Mouse (Mus musculus) brain, embryonic 14.5 days (tissue): ENCODE results near the gene Cop1. TPM values are rescaled to one million over a fixed set of nuclear protein-coding genes. Genes with fewer than 3 reads are reported as not detected.

Experiments
- DNase-seq: peaks from one replicate; pipeline ENCODE4 v3.0.0-alpha.2; 2011; ENCODE audit warnings: low read depth
- CTCF ChIP-seq: fragments of 200-500 bp; IDR thresholded peaks from 2 replicates; pipeline ENCODE4 v1.5.1; 2012; ENCODE audit warnings: inconsistent platforms, mild to moderate bottlenecking, moderate library complexity, borderline replicate concordance; ENCODE audit not compliant: insufficient read depth, insufficient read length; ENCODE audit errors: extremely low read depth
- POLR2A ChIP-seq: fragments of 200-500 bp; IDR thresholded peaks from 2 replicates; pipeline ENCODE4 v1.6.1; 2012; ENCODE audit warnings: mild to moderate bottlenecking, inconsistent platforms, borderline replicate concordance; ENCODE audit not compliant: poor library complexity, insufficient read depth, insufficient read length, severe bottlenecking; ENCODE audit errors: extremely low read depth
- polyA plus RNA-seq: library from polyadenylated mRNA; depleted of rRNA; stranded (reverse); fragments of >200 nt; gene quantifications from 2 replicates; pipeline ENCODE4 v1.2.3, GENCODE M21; 2012; rRNA removed

Gene Cop1
- polyA plus RNA-seq = 130 and 133 TPM in 2 replicates

DNA sequence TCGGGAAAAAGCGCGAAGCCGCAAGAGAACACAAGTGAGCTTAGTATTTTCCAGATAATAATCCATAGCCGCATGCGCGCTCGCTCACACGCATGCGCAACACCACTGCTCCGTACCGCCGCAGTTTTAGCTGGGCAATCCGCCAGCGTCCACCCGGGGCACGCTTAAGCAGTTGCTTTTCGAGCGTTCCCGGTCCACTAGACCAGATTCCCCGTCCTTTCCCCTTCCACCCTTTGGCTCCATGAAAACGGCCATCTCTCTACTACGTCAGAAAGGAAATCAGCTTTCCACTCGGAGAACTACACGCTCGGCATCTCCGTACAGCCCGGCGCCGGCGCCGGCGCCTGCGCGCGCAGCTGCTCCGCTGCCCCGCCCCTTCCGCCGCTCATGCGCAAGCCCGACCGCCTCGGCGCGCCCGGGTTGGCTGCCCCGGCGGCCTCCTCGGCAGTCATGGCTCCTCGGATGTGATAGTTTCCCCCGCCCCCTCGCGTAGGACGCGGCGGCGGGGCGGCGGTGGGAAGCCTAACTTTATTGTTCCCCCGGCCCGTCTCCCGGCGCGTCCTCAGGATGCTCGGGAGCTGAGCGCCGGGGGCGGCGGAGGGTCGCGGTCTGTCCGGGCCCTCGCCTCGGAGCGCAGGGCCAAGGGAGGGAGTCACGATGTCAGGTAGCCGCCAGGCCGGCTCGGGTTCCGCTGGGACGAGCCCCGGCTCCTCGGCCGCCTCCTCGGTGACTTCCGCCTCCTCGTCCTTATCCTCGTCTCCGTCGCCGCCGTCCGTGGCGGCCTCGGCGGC is at the start of gene Cop1:
Gene Cop1, plus strand, starts transcription at position 540 of the 791 bp plus-strand sequence.
- TF ChIP-seq POLR2A = peak; percentile 99
- DNase-seq = peak; percentile 98

DNA sequence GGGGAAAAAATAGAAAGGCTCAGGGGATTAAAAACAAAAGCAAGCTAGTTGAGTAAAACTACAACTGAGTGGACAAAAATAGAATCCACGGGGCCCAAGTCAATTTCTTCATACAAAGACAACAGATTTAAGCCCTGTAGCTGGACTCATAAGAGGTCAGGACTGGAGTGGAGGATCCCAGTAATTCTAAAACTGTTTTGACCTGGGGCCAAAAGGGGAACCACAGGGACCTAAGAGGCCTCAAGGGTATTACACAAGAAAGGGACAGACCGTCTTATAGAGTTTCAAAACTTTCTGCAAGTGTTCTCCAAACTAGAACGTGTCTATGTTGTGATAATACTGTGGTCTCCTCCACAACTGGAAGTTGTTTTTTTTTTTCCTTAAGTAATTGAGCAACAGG is 45.4 kb upstream of the Cop1 start:
- DNase-seq = no peak
- no peak for TF ChIP-seq POLR2A
- no peak for TF ChIP-seq CTCF

DNA sequence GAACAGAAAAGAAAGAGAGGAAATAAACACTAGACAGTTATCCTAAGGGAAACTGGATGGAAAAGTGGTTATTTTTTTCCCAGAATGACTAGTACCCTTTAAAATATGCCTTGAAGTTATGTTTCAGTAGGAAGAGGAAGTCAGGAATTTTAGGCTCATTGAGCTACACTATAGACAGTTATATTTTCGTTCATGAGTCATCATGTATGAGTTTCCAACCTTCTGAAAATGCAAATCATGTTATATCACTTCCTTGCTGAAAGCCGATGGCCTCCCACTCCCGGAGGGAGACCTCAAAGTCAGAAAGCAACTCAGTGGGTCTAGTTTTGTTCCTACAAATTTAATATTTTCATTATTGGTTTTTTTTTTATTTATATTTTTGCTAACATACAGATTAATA is 33.5 kb upstream of the Cop1 start:
- DNase-seq = no peak
- TF ChIP-seq POLR2A (no peak), CTCF (no peak)

DNA sequence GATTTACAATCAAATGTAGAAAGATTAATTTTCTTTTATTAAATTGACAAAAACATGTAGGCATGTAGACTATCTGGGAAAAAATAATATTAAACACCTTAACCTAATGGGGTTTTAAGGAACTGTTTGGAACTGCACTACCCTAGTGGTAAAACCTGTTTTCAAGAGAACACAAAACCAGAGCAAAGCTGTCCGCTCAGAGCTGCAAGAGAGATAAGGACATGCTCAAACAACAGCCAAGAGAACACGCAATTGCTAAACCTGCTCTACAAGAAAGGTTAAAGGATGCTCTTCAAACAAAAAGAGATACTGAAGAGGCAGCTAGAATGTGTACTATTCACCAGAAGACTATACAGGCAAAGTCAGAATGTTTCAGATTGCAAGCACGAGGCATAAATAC is 32.5 kb upstream of the Cop1 start:
- TF ChIP-seq POLR2A (no peak), CTCF (no peak)
- no peak for DNase-seq

DNA sequence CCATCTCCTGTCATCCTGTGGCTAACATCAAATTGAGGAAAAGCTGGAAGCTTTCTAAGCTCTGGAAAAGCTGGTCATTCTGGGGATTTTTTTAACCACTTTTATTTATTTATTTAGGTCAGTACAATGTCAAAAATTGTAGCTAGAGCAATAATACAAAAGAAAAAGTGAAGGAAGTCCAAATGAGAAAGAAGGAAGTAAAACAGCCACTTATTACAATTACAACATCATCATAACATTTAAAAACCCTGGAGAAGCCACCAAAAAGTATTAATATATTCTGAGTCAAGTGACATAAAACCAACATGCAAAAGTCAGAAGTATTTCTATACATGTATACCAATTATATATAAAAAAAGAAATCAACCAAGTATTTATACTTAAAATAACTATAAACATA is 30.9 kb upstream of the Cop1 start:
- no peak for TF ChIP-seq POLR2A
- no peak for TF ChIP-seq CTCF
- no peak for DNase-seq

DNA sequence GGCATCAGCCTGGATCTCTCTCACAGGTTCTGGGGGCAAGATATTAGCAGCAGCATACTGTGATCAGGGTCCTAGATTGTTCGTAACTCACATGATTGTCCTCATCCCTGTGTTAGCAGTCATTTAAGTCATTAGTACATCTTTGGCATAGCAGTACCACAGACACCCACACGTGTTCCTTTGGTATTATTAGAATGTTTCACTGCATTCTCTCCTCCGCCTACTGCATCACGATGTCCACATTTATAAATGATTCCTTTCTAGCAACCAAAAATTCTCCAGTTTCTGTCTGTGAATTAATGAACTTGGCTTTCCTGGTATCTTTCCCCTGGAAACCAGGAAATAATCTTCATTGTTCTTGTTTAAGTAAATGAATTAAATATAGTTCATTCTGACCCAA is 20.4 kb upstream of the Cop1 start:
- DNase-seq = no peak

DNA sequence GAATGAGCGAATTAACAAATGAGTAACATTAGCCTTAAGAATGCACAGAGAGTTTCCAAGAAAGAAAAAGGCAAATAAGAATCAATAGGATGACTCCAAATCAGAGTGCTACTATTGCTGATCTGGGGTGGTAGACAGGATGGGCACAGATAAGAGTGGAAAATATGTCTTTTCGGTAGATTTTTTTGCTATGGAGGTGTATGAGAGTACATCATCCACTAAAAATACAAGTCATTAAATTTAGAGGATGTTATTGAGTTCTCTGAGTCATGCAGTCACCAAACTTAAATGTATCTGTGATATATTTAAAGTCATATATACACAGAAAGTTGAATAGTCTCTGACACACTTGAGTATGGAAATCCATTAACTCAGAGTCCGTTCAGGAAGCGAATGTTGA is 14.7 kb upstream of the Cop1 start:
- no peak for DNase-seq

More for the DNA sequence above, 20.4 kb upstream of the Cop1 start:
- no peak for TF ChIP-seq CTCF
- no peak for TF ChIP-seq POLR2A

DNA sequence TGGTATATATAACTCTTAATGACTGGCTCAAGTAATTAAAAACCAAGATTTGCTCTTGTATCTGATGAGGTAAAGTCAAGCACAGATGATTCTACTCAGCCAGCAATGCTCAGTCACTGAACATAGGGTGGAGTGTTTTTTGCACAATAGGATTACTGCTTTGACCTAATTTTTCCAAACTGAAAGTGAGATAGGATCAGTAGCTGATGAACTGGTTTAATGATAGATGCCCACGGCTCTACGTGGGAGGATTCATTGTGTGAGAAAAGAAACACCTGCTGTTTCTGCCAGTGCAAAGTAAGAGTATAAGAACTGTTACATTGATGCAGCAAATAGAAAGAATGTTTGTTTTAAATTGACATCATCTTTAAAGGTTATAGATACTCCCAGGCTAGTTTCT is 10.1 kb upstream of the Cop1 start:
- no peak for DNase-seq
- TF ChIP-seq CTCF (no peak), POLR2A (no peak)

More for the DNA sequence above, 14.7 kb upstream of the Cop1 start:
- TF ChIP-seq CTCF (no peak), POLR2A (no peak)

DNA sequence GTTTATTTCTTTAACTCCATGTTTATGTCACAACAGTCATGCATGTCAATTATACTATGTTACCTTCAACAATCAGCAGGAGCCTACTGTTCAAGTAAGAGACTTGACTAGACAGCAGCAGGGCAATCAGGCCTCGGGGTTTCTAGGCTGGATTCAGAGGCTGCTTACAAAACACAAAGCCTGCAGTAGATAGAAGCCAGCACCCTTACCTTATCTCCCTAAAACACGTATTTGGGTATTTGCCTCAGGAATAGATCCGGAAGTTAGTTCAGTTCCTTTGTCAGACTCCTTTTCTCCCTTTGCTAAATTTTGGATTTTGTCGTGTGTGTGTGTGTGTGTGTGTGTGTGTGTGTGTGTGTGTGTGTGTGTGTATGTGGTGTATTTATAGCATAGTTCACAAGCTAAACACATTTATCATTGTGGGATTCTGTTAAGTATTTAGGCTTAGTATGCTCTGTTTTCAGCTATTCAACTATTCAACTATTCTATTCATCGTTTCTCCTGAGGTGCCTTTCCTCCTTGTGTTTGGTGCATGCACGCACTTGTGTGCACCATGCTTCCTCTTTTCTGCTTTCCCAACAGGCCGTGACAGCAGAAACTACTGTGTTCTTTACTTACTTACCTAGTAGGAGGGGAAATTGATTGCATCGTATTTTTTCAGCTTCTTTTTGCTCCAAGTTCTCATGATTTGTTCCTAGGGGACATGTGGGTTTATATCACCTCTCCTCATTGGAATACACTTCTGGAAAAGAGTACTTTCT is 6.9 kb upstream of the Cop1 start:
- TF ChIP-seq CTCF (no peak), POLR2A (no peak)
- DNase-seq = no peak

DNA sequence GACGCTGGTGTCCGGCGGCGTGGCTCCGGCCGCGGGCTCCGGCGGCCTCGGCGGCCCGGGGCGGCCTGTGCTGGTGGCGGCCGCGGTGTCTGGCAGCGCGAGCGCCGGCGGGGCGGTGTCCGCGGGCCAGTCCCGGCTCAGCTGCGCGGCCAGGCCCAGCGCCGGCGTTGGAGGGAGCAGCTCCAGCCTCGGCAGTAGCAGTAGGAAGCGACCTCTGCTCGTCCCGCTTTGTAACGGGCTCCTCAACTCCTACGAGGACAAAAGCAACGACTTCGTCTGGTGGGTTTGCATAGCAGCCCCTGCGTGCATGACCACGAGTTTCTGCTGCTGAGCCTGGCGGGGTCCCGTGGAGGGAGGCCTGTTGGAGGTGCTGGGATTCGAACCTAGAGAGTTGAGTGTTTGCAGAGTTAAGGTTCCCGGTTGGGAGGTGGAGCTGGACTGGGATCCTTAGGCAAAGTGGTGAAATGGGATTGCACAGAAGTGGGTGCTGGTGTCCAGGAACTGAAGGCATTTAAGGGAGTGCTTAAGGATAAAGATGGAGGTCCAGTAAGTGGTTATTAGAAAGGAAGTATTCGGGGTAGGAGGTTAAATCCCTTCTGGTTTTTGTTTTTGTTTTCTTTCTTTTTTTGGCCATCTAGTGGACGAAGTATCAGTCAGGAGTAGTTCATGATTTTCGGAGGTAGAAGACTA is 597 bp downstream of the Cop1 start:
- peak; percentile 58 for DNase-seq

DNA sequence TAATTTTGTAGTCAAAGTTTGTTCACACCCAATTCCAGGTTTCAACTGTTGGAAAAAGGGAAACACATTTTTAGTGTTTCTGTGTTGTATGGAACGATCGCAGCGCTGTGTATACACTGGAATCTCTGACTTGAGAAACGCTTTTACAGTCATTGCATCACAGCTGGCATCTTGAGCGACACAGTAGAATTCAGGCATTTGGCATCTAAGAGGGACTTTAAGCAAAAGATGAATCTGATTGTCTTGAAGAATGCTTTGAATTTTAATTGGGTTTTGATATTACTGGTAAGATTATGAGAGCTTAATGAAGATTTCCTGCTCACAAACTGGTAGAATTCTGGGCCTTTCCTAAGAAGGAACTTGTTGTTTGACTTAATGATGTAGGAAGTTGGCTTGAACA is 1.3 kb downstream of the Cop1 start:
- TF ChIP-seq POLR2A (no peak), CTCF (no peak)
- peak; percentile 31 for DNase-seq

DNA sequence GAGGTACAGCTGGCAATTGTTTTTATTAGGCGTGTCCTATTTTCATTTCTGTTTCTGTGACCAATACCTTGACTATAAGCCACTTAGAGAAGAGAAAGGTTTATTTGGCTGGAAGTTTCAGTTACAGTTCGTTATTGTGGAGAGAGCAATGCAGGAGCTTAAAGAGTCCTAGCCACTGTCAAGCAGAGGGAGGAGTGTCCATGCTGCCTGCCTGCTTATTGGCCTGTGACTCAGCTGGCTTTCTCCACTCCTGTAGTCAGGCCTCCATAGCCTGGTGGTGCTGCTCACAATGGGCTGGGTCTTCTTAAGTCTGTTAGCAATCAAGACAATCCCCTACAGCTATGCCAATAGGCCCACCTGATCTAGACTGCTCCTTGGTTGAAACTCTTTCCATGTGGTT is 2.4 kb downstream of the Cop1 start:
- peak; percentile 2 for DNase-seq

DNA sequence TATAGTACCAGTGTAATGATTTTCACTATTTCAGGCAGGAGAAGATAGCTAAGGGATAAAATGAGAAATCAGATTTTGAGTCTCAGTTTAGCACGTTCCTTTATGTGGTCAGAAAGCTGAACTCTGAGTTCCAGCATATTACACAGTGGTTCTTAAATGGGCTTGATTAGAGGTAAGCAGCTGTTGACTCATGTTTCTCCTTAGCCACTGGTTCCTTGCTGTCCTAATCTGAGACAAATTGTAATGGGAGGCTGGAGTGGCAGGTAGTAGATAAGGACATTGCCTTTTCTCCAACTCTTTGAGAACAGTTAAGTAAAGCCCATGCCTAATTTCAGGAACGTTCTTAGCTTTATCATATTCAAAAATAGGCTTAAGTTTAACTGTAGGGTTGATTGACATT is 3.6 kb downstream of the Cop1 start:
- TF ChIP-seq CTCF = no peak
- TF ChIP-seq POLR2A = no peak
- DNase-seq = no peak

More for the DNA sequence above, 2.4 kb downstream of the Cop1 start:
- TF ChIP-seq CTCF (no peak), POLR2A (no peak)
